Mouse (Mus musculus): ENCODE results near the gene Map3k10. TPM values are rescaled to one million over a fixed set of nuclear protein-coding genes. Genes with fewer than 3 reads are reported as not detected.
"Not testable (repeated sequence)": the region's sequence is repeated elsewhere in the genome, so short reads cannot be mapped to it uniquely, and the experiment has no call there.

Map3k10 gene
- polyA plus RNA-seq, 1 experiment from 2014 or later: 13.0 TPM

DNA sequence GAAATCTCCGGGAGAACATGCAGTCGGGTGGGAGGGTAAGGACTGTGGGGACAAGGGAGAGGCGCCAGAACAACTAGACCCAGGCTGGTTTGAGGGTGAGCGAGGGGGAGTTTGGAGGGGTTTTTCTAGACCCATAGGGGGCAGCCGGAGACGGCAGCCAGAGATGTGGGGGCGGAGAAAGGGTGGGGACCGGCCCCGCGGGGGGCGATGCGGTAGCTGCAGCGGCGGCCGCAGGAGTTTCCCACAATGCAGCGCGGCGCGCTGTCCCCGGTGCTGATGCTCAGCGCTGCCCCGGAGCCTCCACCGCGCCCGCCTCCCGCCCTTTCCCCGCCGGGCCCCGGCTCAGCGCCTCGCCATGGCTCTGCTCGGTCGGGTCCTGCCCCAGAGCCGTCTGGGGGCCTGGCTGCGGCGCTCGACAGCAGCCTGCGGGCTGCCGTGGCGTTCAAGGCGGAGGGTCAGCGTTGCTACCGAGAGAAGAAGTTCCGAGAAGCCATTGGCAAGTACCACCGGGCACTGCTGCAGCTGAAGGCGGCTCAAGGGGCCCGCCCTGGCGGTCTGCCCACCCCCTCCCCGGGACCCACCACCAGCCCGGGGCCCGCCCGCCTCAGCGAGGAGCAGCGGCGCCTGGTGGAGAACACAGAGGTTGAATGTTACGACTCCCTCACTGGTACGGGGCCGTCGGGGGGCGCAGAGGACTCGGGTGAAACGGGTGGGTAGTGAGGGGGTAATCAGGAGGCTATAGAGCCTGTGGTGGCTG, 20.5 kb downstream of the Map3k10 start, which contains the start of gene Ttc9b:
Gene Ttc9b, plus strand, starts transcription at position 235 of the 757 bp plus-strand sequence.
- peaks cover 62% of the 10 kb centered on the region for H3K27me3 ChIP-seq
- WGBS: 2% methylated on average over 54 of the region's 62 CpGs
- peaks cover 33% of the 10 kb centered on the region for H3K36me3 ChIP-seq
- peak within 1 kb of the TSS; percentile 36 for H3K4me3 ChIP-seq
- ATAC-seq (ENCODE audit: insufficient number of reproducible peaks, insufficient read depth, low FRiP score, low TSS enrichment, low read depth): 0 out of 2 replicates have a peak, but pooled peaks have one; percentile 17
- peak within 1 kb of the TSS; percentile 63 for H3K4me2 ChIP-seq
- peaks cover 5% of the 10 kb centered on the region for H3K4me1 ChIP-seq
- no peaks in the 10 kb centered on the region for H3K9me3 ChIP-seq
- H3K9ac ChIP-seq: 0 out of 2 replicates have a peak within 1 kb of the TSS, but pooled peaks have one; percentile 27
- no peak within 1 kb of the TSS for H3K27ac ChIP-seq

- no peak for ATAC-seq (ENCODE audit: insufficient number of reproducible peaks, insufficient read depth, low FRiP score, low TSS enrichment, low read depth)
- H3K4me1 ChIP-seq: peaks cover 5% of the 10 kb centered on the region
- H3K27ac ChIP-seq: no peak overlapping the region
- H3K4me2 ChIP-seq: no peak overlapping the region; the same call in 1 of the 2 replicates
- no peak overlapping the region for H3K4me3 ChIP-seq
- H3K9me3 ChIP-seq: no peaks in the 10 kb centered on the region
- peaks cover 4% of the 10 kb centered on the region; the same call in 1 of the 2 replicates for H3K36me3 ChIP-seq
- WGBS: 5% methylated on average over 10 of the region's 10 CpGs
- no peak overlapping the region for H3K9ac ChIP-seq
- H3K27me3 ChIP-seq: peaks cover 39% of the 10 kb centered on the region
Measured at GRCm38 (mm10) chr7:27650949-27651348, 23.4 kb downstream of the Map3k10 start.

GRCm38 (mm10) chr7:27649723-27650122, 24.7 kb downstream of the Map3k10 start:
- Histone ChIP-seq H3K27ac (no peak overlapping the region), H3K4me1 (peaks cover 5% of the 10 kb centered on the region), H3K9me3 (no peaks in the 10 kb centered on the region), H3K4me2 (no peak overlapping the region), H3K36me3 (no peaks in the 10 kb centered on the region), H3K9ac (no peak overlapping the region), H3K27me3 (peaks cover 27% of the 10 kb centered on the region), H3K4me3 (no peak overlapping the region)
- 91% methylated on average over 11 of the region's 11 CpGs for WGBS
- ATAC-seq (ENCODE audit: insufficient number of reproducible peaks, insufficient read depth, low FRiP score, low TSS enrichment, low read depth): no peak

DNA sequence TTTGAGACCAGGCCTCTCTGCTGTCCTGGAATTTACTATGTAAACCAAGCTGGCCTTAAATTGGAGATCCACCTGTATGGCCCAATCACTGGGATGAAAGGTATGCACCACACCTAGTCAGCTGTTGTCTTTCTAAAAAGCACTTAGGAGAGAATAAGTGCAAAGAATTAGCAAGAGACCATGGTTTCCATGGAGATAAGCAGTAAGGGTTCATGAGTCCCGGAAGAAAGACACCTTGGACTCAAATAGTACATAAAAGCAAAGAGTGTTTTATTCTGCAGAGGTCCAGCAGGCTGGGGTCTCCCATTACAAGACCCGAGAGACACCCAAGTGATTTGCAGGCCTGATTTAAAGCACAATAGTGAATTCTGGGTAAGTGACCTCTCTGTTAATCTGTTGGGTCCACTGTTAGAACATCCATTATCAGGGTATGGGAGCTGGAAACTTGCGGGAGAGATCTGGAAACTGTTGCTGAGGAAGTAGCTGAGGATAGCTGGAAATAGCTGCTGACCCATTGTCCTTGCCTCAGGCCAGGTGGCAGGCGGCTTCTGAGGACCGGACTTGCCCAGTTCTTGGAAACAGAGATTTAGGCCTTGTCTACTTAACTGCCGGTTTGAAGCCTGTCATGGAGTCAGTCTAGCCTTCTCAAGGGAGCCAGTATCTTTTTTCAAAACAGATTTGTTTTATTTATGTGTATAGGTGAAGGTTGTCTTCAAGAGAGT, 27.0 kb downstream of the Map3k10 start:
- 79% methylated on average over 6 of the region's 6 CpGs for WGBS
- no peak overlapping the region for H3K9ac ChIP-seq
- no peaks in the 10 kb centered on the region for H3K4me1 ChIP-seq
- no peaks in the 10 kb centered on the region for H3K9me3 ChIP-seq
- peaks cover 4% of the 10 kb centered on the region for H3K27me3 ChIP-seq
- H3K36me3 ChIP-seq: no peaks in the 10 kb centered on the region
- no peak for ATAC-seq (ENCODE audit: insufficient number of reproducible peaks, insufficient read depth, low FRiP score, low TSS enrichment, low read depth)
- no peak overlapping the region for H3K4me3 ChIP-seq
- H3K4me2 ChIP-seq: no peak overlapping the region
- H3K27ac ChIP-seq: no peak overlapping the region

DNA sequence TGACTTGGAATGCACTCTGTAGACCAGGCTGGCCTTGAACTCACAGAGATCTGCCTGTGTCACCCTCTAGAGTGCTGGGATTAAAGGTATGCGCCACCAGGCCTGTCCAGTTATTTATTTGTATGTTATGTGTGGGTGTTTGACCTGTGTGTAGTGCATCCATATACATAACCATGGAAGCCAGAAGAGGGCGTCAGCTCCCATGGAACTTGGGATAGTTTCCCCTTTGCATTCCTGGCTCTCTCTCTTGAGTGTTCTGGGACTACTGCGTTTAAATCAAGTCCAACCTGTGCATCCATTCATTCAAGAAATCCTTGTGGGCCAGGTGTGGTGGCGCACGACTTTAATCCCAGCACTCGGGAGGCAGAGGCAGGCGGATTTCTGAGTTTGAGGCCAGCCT, 27.9 kb downstream of the Map3k10 start:
- 79% methylated on average over 7 of the region's 7 CpGs for WGBS
- H3K4me1 ChIP-seq: no peaks in the 10 kb centered on the region
- H3K27ac ChIP-seq: no peak overlapping the region
- no peaks in the 10 kb centered on the region for H3K36me3 ChIP-seq
- H3K4me2 ChIP-seq: no peak overlapping the region
- no peak for ATAC-seq (ENCODE audit: insufficient number of reproducible peaks, insufficient read depth, low FRiP score, low TSS enrichment, low read depth)
- no peak overlapping the region for H3K4me3 ChIP-seq
- no peaks in the 10 kb centered on the region for H3K27me3 ChIP-seq
- H3K9ac ChIP-seq: no peak overlapping the region
- H3K9me3 ChIP-seq: no peaks in the 10 kb centered on the region

DNA sequence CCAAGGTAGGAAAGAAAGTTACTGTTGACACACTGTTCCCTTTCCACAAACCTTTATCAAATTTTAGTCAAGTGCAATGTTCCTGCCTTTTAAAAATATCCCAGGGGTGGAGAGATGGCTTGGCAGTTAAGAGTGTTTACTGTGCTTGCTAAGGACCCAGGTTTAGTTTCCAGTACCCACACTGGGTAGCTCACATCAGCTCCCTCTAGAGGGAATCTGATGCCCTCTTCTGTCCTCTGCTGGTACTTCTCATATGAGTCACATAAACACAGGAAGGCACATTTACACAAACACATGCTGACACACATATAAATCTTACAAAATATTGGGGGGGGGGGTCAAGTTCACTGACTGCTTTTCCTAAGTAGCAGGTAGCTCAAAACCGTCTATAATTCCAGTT, 29.9 kb downstream of the Map3k10 start:
- peaks cover 9% of the 10 kb centered on the region; the same call in 1 of the 2 replicates for H3K36me3 ChIP-seq
- H3K27me3 ChIP-seq: no peaks in the 10 kb centered on the region
- H3K4me2 ChIP-seq: no peak overlapping the region
- H3K4me3 ChIP-seq: no peak overlapping the region
- H3K27ac ChIP-seq: no peak overlapping the region
- no peaks in the 10 kb centered on the region for H3K4me1 ChIP-seq
- no peaks in the 10 kb centered on the region for H3K9me3 ChIP-seq
- no peak overlapping the region for H3K9ac ChIP-seq
- 61% methylated on average over 1 of the region's 1 CpGs for WGBS
- no peak for ATAC-seq (ENCODE audit: insufficient number of reproducible peaks, insufficient read depth, low FRiP score, low TSS enrichment, low read depth)

DNA sequence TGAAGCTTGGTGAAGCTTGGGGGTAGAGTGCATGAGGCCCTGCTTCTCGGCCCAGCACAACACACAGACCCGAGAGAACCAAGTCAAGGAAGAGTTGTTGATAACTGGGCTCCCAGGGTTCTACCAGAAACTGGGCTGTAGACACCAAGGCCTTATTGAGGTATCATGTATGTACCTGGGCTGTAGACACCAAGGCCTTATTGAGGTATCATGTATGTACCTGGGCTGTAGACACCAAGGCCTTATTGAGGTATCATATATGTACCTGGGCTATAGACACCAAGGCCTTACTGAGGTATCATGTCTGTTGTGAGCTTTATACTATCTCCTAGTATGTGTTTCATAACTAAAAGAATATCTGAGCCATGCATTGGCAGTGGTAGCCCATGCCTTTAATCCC, 39.3 kb downstream of the Map3k10 start:
- H3K4me3 ChIP-seq, H3K27ac ChIP-seq, H3K4me2 ChIP-seq, H3K27me3 ChIP-seq, H3K9me3 ChIP-seq, H3K4me1 ChIP-seq, H3K9ac ChIP-seq: not testable (repeated sequence)
- 97% methylated on average over 2 of the region's 2 CpGs for WGBS
- 0 out of 2 replicates have a peak, but pooled peaks have one; percentile 62 for ATAC-seq (ENCODE audit: insufficient number of reproducible peaks, insufficient read depth, low FRiP score, low TSS enrichment, low read depth)
- H3K36me3 ChIP-seq: peaks cover 79% of the 10 kb centered on the region

- 96% methylated on average over 6 of the region's 6 CpGs for WGBS
- peaks cover 80% of the 10 kb centered on the region for H3K36me3 ChIP-seq
Measured at GRCm38 (mm10) chr7:27634691-27635090, 39.7 kb downstream of the Map3k10 start.

GRCm38 (mm10) chr7:27633166-27633565, 41.2 kb downstream of the Map3k10 start:
- Histone ChIP-seq H3K4me1 (no peaks in the 10 kb centered on the region), H3K36me3 (peaks cover 91% of the 10 kb centered on the region), H3K9ac (no peak overlapping the region), H3K27me3 (no peaks in the 10 kb centered on the region), H3K27ac (no peak overlapping the region), H3K9me3 (no peaks in the 10 kb centered on the region), H3K4me3 (no peak overlapping the region), H3K4me2 (no peak overlapping the region)
- WGBS: 93% methylated on average over 6 of the region's 6 CpGs
- no peak for ATAC-seq (ENCODE audit: insufficient number of reproducible peaks, insufficient read depth, low FRiP score, low TSS enrichment, low read depth)

More at GRCm38 (mm10) chr7:27634691-27635090, 39.7 kb downstream of the Map3k10 start:
- no peak overlapping the region for H3K4me3 ChIP-seq
- ATAC-seq (ENCODE audit: insufficient number of reproducible peaks, insufficient read depth, low FRiP score, low TSS enrichment, low read depth): no peak
- no peak overlapping the region for H3K9ac ChIP-seq
- H3K9me3 ChIP-seq: no peaks in the 10 kb centered on the region
- H3K27ac ChIP-seq: no peak overlapping the region
- no peaks in the 10 kb centered on the region for H3K4me1 ChIP-seq
- H3K27me3 ChIP-seq: no peaks in the 10 kb centered on the region
- no peak overlapping the region for H3K4me2 ChIP-seq

DNA sequence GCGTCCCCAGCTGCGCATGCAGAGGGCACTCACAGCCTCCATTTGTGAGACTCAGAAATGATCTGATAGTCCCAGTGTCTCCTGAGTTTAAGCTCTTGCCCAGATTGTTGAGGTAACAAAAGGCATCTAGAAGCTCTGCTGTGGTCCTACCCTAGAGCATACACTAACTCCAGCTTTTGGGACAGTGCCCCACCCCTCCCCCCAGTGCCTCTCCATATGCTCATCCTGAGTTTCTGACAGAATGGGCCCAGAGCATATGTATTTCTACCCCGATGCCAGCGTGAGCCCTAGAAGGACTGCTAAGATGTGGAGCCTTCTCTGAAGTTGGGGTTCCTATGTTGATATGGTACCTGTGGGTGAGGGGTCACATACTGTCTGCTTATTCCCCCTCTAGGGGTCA, 43.0 kb downstream of the Map3k10 start:
- Histone ChIP-seq H3K9me3 (no peaks in the 10 kb centered on the region), H3K4me3 (no peak overlapping the region), H3K9ac (no peak overlapping the region), H3K27me3 (no peaks in the 10 kb centered on the region), H3K27ac (no peak overlapping the region), H3K4me1 (no peaks in the 10 kb centered on the region), H3K4me2 (no peak overlapping the region), H3K36me3 (peaks cover 93% of the 10 kb centered on the region)
- no peak for ATAC-seq (ENCODE audit: insufficient number of reproducible peaks, insufficient read depth, low FRiP score, low TSS enrichment, low read depth)
- WGBS: 97% methylated on average over 4 of the region's 4 CpGs

DNA sequence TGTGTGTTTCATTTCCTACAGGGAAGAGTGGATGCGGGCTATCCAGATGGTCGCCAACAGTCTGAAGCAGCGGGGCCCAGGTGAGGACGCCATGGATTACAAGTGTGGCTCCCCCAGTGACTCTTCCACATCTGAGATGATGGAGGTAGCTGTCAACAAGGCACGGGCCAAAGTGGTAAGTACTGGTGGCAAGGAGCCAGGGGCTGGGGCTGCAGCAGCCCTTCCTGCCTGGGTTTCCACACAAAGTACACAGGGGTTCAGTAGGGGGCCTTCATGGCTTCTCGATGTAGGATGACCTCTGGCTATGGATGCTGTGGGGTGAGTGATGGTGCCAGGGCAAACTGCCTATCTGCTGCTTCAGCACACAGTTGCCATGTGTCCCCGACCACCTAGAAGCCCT, 45.6 kb downstream of the Map3k10 start:
- not testable (repeated sequence) for H3K4me2 ChIP-seq; H3K27me3 ChIP-seq; H3K9ac ChIP-seq; H3K27ac ChIP-seq; ATAC-seq (ENCODE audit: insufficient number of reproducible peaks, insufficient read depth, low FRiP score, low TSS enrichment, low read depth); H3K4me3 ChIP-seq; H3K4me1 ChIP-seq; H3K9me3 ChIP-seq
- peaks cover 93% of the 10 kb centered on the region for H3K36me3 ChIP-seq
- WGBS: 93% methylated on average over 7 of the region's 7 CpGs

GRCm38 (mm10) chr7:27628190-27628589, 46.2 kb downstream of the Map3k10 start:
- no peak overlapping the region for H3K27ac ChIP-seq
- no peak overlapping the region for H3K9ac ChIP-seq
- no peaks in the 10 kb centered on the region for H3K4me1 ChIP-seq
- 95% methylated on average over 6 of the region's 6 CpGs for WGBS
- no peak overlapping the region for H3K4me2 ChIP-seq
- H3K9me3 ChIP-seq: no peaks in the 10 kb centered on the region
- H3K36me3 ChIP-seq: peaks cover 93% of the 10 kb centered on the region
- no peak overlapping the region for H3K4me3 ChIP-seq
- ATAC-seq (ENCODE audit: insufficient number of reproducible peaks, insufficient read depth, low FRiP score, low TSS enrichment, low read depth): no peak
- no peaks in the 10 kb centered on the region for H3K27me3 ChIP-seq

Data from embryonic facial prominence, embryonic 13.5 days (tissue).